ENCODE assay signal across 8 mouse cellular contexts in genomic region chr12:105784196-105784999, GRCm38 (mm10). TPM values are rescaled to one million over a fixed set of nuclear protein-coding genes. Genes with fewer than 3 reads are reported as not detected.
DNase-seq lines count a peak whose midpoint lies in the region; ATAC-seq lines count a peak whose summit lies in the region.

TSS of gene Papola (plus strand) at chr12:105784694.

- peak; percentile 94 for ATAC-seq in intestine, embryonic 14.5 days (replicated peaks; ENCODE audit: low FRiP score, low TSS enrichment, low read depth)

- intact Hi-C loops in left cerebral cortex, postnatal 14 days (cut with DNase I), result no loop called here

- peak; percentile 82 for DNase-seq in adrenal gland, adult 18-20 months (ENCODE audit: low spot score in 2 of 2)
- peak; percentile 95 for DNase-seq in embryo, embryonic 11 days
- peak; percentile 90 for DNase-seq in gastrocnemius, postnatal 25 days
- DNase-seq in intestine, embryonic 14.5 days (ENCODE audit: low spot score), result peak; percentile 93
- peak; percentile 90 to 95 for DNase-seq in left cerebral cortex, postnatal 14 days (ENCODE audit: low spot score in 2 of 2)
- DNase-seq in mesoderm, embryonic 11.5 days (ENCODE audit: low read depth, low spot score), result peak; percentile 96
- DNase-seq in right cerebral cortex, postnatal 36 days (ENCODE audit: low spot score in 2 of 2), result peak; percentile 88 to 92
- DNase-seq in yolk sac, embryonic 10.5 days (ENCODE audit: low spot score), result peak; percentile 93

- H3K9me3 ChIP-seq in intestine, embryonic 14.5 days (ENCODE audit: control insufficient read depth, low read length), result no peaks in the 10 kb centered on the region

- WGBS in intestine, embryonic 14.5 days, result under 1% methylated on average over 80 of the region's 85 CpGs

- H3K4me1 ChIP-seq in intestine, embryonic 14.5 days (replicated peaks; ENCODE audit: control insufficient read depth, insufficient read depth, low read length), result peaks cover 7% of the 10 kb centered on the region; the same call in 1 of the 2 replicates

- H3K4me2 ChIP-seq in intestine, embryonic 14.5 days (ENCODE audit: low read length), result peak within 1 kb of the TSS; percentile 73

- peak within 1 kb of the TSS; percentile 94 for H3K9ac ChIP-seq in intestine, embryonic 14.5 days (ENCODE audit: low read length)

- no peaks in the 10 kb centered on the region for H3K27me3 ChIP-seq in intestine, embryonic 14.5 days (replicated peaks; ENCODE audit: control insufficient read depth, insufficient read depth, low read length)

- H3K4me3 ChIP-seq in intestine, embryonic 14.5 days (ENCODE audit: low read depth, low read length), result peak within 1 kb of the TSS; percentile 89

- H3K27ac ChIP-seq in intestine, embryonic 14.5 days (ENCODE audit: low read depth), result peak within 1 kb of the TSS; percentile 94

- H3K36me3 ChIP-seq in intestine, embryonic 14.5 days (ENCODE audit: control insufficient read depth, insufficient read depth, low read length), result peaks cover 4% of the 10 kb centered on the region; the same call in 1 of the 2 replicates

RNA-seq across cellular contexts. Expression of gene Papola, which starts in this region (rescaled TPM):
- total RNA-seq in adrenal gland, adult 18-20 months (2021), result 100 to 1,000 TPM; 214 to 222 TPM
- 10 to 100 TPM; 76.0 to 79.2 TPM for total RNA-seq in gastrocnemius, postnatal 25 days (2021)
- 169 and 179 TPM in 2 replicates for polyA plus RNA-seq in intestine, embryonic 14.5 days (2014; fragmentation: Nextera tagmentation; extraction: Ambion mirVana)
- 100 to 1,000 TPM; 134 to 143 TPM for total RNA-seq in left cerebral cortex, postnatal 14 days (2021)

Comparison
In these comparisons a context has a peak if more than half of its experiments do, and no peak if none do; other contexts are left out.
1. Peak in every context shown above with its lines: DNase-seq, ATAC-seq, H3K4me3 ChIP-seq and H3K27ac ChIP-seq.